Mouse (Mus musculus) lung, postnatal 36 days (tissue): ENCODE data around the gene Trpm8.

ENCODE experiments used
- DNase-seq: peaks from one replicate; pipeline ENCODE4 v3.0.0; 2022; ENCODE audit warnings: mixed read lengths

Gene Trpm8

GRCm38 (mm10) chr1:88437206-88438126, 160.0 kb downstream of the Trpm8 start:
- peak; percentile 88 for DNase-seq
